44 mouse cellular contexts compared by ENCODE assay signal in genomic region chr11:83709683-83710082, GRCm38 (mm10). TPM values are rescaled to one million over a fixed set of nuclear protein-coding genes. Genes with fewer than 3 reads are reported as not detected.
DNase-seq lines count a peak whose midpoint lies in the region; ATAC-seq lines count a peak whose summit lies in the region.
"Had no signal": no experiment of that assay in that cellular context is flagged by ENCODE, and none has a peak within 500 bp of the region (broad histone marks: within the 10 kb centered on the region; RNA-seq: fewer than 3 reads in every experiment).

No protein-coding gene starts in this region.

- no peaks in the 10 kb centered on the region for H3K9me3 ChIP-seq in intestine, embryonic 16.5 days (ENCODE audit: control insufficient read depth, low read length)
- H3K9me3 ChIP-seq: embryonic facial prominence, embryonic 10.5 days; embryonic facial prominence, embryonic 15.5 days; forebrain, embryonic 12.5 days; heart, embryonic 13.5 days; hindbrain, embryonic 10.5 days; hindbrain, embryonic 15.5 days; kidney, embryonic 15.5 days; liver, embryonic 13.5 days; stomach, embryonic 15.5 days had no signal

- WGBS in intestine, embryonic 16.5 days: 85% methylated on average over 5 of the region's 5 CpGs

- DNase-seq in frontal cortex, postnatal 10 days (ENCODE audit: low spot score in 2 of 2): no peak
- DNase-seq in left cerebral cortex, postnatal 25 days (ENCODE audit: low spot score in 2 of 2): peak; percentile 8 to 38
- DNase-seq in left cerebral cortex, adult 11 months (ENCODE audit: low spot score): no peak
- DNase-seq in frontal cortex, adult 2 months (ENCODE audit: extremely low spot score in 1 of 2, low spot score in 1 of 2): peak; percentile 20 to 43
- DNase-seq in layer of hippocampus, postnatal 36 days: peak; percentile 12
- no peak for DNase-seq in lung, postnatal 4 days
- DNase-seq: adrenal gland, adult 8-10 months; cerebellum, adult 8-10 months; cerebellum, postnatal 25 days; heart, postnatal 10 days; kidney, adult 18-20 months; kidney, postnatal 25 days; liver, embryonic 13.5 days; lung, adult 18-20 months; midbrain, embryonic 14.5 days; retina, postnatal 1 day; thymus, adult 18-20 months; thymus, postnatal 25 days had no signal

- H3K27me3 ChIP-seq in intestine, embryonic 16.5 days (replicated peaks; ENCODE audit: control insufficient read depth, insufficient read depth, low read length): no peaks in the 10 kb centered on the region
- H3K27me3 ChIP-seq: CH12.LX; embryonic facial prominence, embryonic 15.5 days; forebrain, embryonic 12.5 days; hindbrain, embryonic 15.5 days; kidney, embryonic 15.5 days; liver, embryonic 13.5 days; stomach, embryonic 15.5 days had no signal

- no peaks in the 10 kb centered on the region for H3K4me1 ChIP-seq in intestine, embryonic 16.5 days (ENCODE audit: control insufficient read depth, insufficient read depth, low read length)
- H3K4me1 ChIP-seq: embryonic facial prominence, embryonic 10.5 days; embryonic facial prominence, embryonic 15.5 days; forebrain, embryonic 12.5 days; heart, embryonic 13.5 days; hindbrain, embryonic 10.5 days; hindbrain, embryonic 15.5 days; kidney, embryonic 15.5 days; liver, embryonic 13.5 days; stomach, embryonic 15.5 days had no signal

- no peak overlapping the region for H3K9ac ChIP-seq in intestine, embryonic 16.5 days (ENCODE audit: low read depth, low read length)
- H3K9ac ChIP-seq: embryonic facial prominence, embryonic 15.5 days; forebrain, embryonic 12.5 days; heart, embryonic 13.5 days; hindbrain, embryonic 15.5 days; kidney, embryonic 15.5 days; liver, embryonic 13.5 days; stomach, embryonic 15.5 days had no signal

- no peak overlapping the region for H3K4me2 ChIP-seq in intestine, embryonic 16.5 days (ENCODE audit: low read depth, low read length)
- H3K4me2 ChIP-seq: embryonic facial prominence, embryonic 15.5 days; forebrain, embryonic 12.5 days; heart, embryonic 13.5 days; hindbrain, embryonic 15.5 days; kidney, embryonic 15.5 days; liver, embryonic 13.5 days; stomach, embryonic 15.5 days had no signal

- no peak overlapping the region for H3K4me3 ChIP-seq in intestine, embryonic 16.5 days (ENCODE audit: low read length)
- H3K4me3 ChIP-seq: embryonic facial prominence, embryonic 10.5 days; embryonic facial prominence, embryonic 15.5 days; forebrain, embryonic 12.5 days; heart, embryonic 13.5 days; hindbrain, embryonic 10.5 days; hindbrain, embryonic 15.5 days; kidney, embryonic 15.5 days; liver, embryonic 13.5 days; stomach, embryonic 15.5 days had no signal

- intact Hi-C loops in left cerebral cortex, postnatal 25 days (cut with DNase I): no loop called here

- H3K27ac ChIP-seq in intestine, embryonic 16.5 days (ENCODE audit: low read length): no peak overlapping the region
- H3K27ac ChIP-seq: embryonic facial prominence, embryonic 10.5 days; embryonic facial prominence, embryonic 15.5 days; forebrain, embryonic 12.5 days; heart, embryonic 13.5 days; hindbrain, embryonic 10.5 days; hindbrain, embryonic 15.5 days; kidney, embryonic 15.5 days; liver, embryonic 13.5 days; macrophage; stomach, embryonic 15.5 days had no signal

- peak; percentile 55 for ATAC-seq in frontal cortex, adult (ENCODE audit: low TSS enrichment)
- ATAC-seq in intestine, embryonic 16.5 days: no peak
- ATAC-seq: inflammation-experienced regulatory T-cells, adult 6 months; lung, postnatal 0 days had no signal

- no peaks in the 10 kb centered on the region for H3K36me3 ChIP-seq in intestine, embryonic 16.5 days (ENCODE audit: control insufficient read depth, insufficient read depth, low read length)
- H3K36me3 ChIP-seq: embryonic facial prominence, embryonic 10.5 days; embryonic facial prominence, embryonic 15.5 days; forebrain, embryonic 12.5 days; heart, embryonic 13.5 days; hindbrain, embryonic 10.5 days; hindbrain, embryonic 15.5 days; kidney, embryonic 15.5 days; liver, embryonic 13.5 days; stomach, embryonic 15.5 days had no signal

RNA-seq across cellular contexts. Expression of gene Wfdc18, which starts 0.9 kb away (rescaled TPM):
- 1 to 10 TPM; 1.9 to 3.1 TPM for total RNA-seq in left cerebral cortex, postnatal 25 days (2021)
- polyA plus RNA-seq in frontal cortex, adult 2 months (2012; rRNA removed): 3.9 and 4.7 TPM in 2 replicates
- not detected for total RNA-seq in layer of hippocampus, postnatal 36 days (2021)
- polyA plus RNA-seq in intestine, embryonic 16.5 days (2015; fragmentation: Nextera tagmentation; extraction: Ambion mirVana): 0.38 TPM in 1 of 2 replicates, not detected in the other
- total RNA-seq: adrenal gland, adult 8-10 months; adrenal gland, postnatal 4 days; CH12.LX; ES-E14; gastrocnemius, adult 8-10 months; gastrocnemius, postnatal 4 days; heart, adult 8-10 months; layer of hippocampus, postnatal 25 days; megakaryocyte-erythroid progenitor cell, adult 5-6 weeks; monocyte, adult 5-6 weeks had no signal
- polyA plus RNA-seq: C2C12; embryonic facial prominence, embryonic 10.5 days; forebrain, embryonic 12.5 days; hindbrain, embryonic 10.5 days; hindbrain, embryonic 15.5 days; inflammation-experienced regulatory T-cells, adult 6 months; liver, embryonic 13.5 days; lung, postnatal 0 days; midbrain, embryonic 14.5 days; neural tube, embryonic 14.5 days had no signal

RNA-seq across cellular contexts. Expression of gene Wfdc17, which starts 5.9 kb away (rescaled TPM):
- not detected for total RNA-seq in left cerebral cortex, postnatal 25 days (2021)
- polyA plus RNA-seq in frontal cortex, adult 2 months (2012; rRNA removed): 1.5 and 2.1 TPM in 2 replicates
- under 1 TPM in 1 of 2 experiments, not detected in 1; 0.81 TPM for total RNA-seq in layer of hippocampus, postnatal 36 days (2021)
- polyA plus RNA-seq in intestine, embryonic 16.5 days (2015; fragmentation: Nextera tagmentation; extraction: Ambion mirVana): 1.9 and 2.3 TPM in 2 replicates
- total RNA-seq: CH12.LX; ES-E14; layer of hippocampus, postnatal 25 days; left cerebral cortex, postnatal 14 days; megakaryocyte-erythroid progenitor cell, adult 5-6 weeks had no signal
- polyA plus RNA-seq: C2C12; forebrain, embryonic 12.5 days; neural tube, embryonic 14.5 days had no signal

RNA-seq across cellular contexts. Expression of gene Wfdc21, which starts 37.1 kb away (rescaled TPM):
- total RNA-seq in left cerebral cortex, postnatal 25 days (2021): not detected
- polyA plus RNA-seq in frontal cortex, adult 2 months (2012; rRNA removed): not detected in 2 replicates
- total RNA-seq in layer of hippocampus, postnatal 36 days (2021): not detected
- 0.37 and 0.60 TPM in 2 replicates for polyA plus RNA-seq in intestine, embryonic 16.5 days (2015; fragmentation: Nextera tagmentation; extraction: Ambion mirVana)
- total RNA-seq: ES-E14; heart, postnatal 10 days; layer of hippocampus, postnatal 25 days; left cerebral cortex, postnatal 14 days had no signal
- polyA plus RNA-seq: C2C12; embryonic facial prominence, embryonic 10.5 days; forebrain, embryonic 12.5 days; heart, embryonic 13.5 days; hindbrain, embryonic 10.5 days; hindbrain, embryonic 15.5 days; inflammation-experienced regulatory T-cells, adult 6 months; limb, embryonic 14.5 days; midbrain, embryonic 14.5 days; neural tube, embryonic 14.5 days had no signal

RNA-seq across cellular contexts. Expression of gene Heatr6, which starts 43.8 kb away (rescaled TPM):
- total RNA-seq in left cerebral cortex, postnatal 25 days (2021): 10 to 100 TPM; 12.3 to 14.8 TPM
- polyA plus RNA-seq in frontal cortex, adult 2 months (2012; rRNA removed): 17.9 and 18.5 TPM in 2 replicates
- total RNA-seq in layer of hippocampus, postnatal 36 days (2021): 10 to 100 TPM; 15.8 to 17.7 TPM
- 16.3 and 18.1 TPM in 2 replicates for polyA plus RNA-seq in intestine, embryonic 16.5 days (2015; fragmentation: Nextera tagmentation; extraction: Ambion mirVana)

RNA-seq across cellular contexts. Expression of gene Ccl4, which starts 47.3 kb away (rescaled TPM):
- total RNA-seq in left cerebral cortex, postnatal 25 days (2021): not detected
- 0.56 and 0.61 TPM in 2 replicates for polyA plus RNA-seq in frontal cortex, adult 2 months (2012; rRNA removed)
- total RNA-seq in layer of hippocampus, postnatal 36 days (2021): not detected
- polyA plus RNA-seq in intestine, embryonic 16.5 days (2015; fragmentation: Nextera tagmentation; extraction: Ambion mirVana): 0.37 and 0.64 TPM in 2 replicates
- total RNA-seq: ES-E14; gastrocnemius, adult 8-10 months; heart, adult 8-10 months; heart, postnatal 10 days; layer of hippocampus, postnatal 25 days; left cerebral cortex, postnatal 14 days had no signal
- polyA plus RNA-seq: C2C12; forebrain, embryonic 12.5 days had no signal

Comparison
In these comparisons a context has a peak if more than half of its experiments do, and no peak if none do; other contexts are left out.
1. DNase-seq: peak in left cerebral cortex, postnatal 25 days (2 of 2), frontal cortex, adult 2 months (2 of 2) and layer of hippocampus, postnatal 36 days (2 of 2); none in frontal cortex, postnatal 10 days (0 of 2), left cerebral cortex, adult 11 months (single experiment) and lung, postnatal 4 days (0 of 2).